Mouse (Mus musculus): ENCODE results near the gene Gm4881. TPM values are rescaled to one million over a fixed set of nuclear protein-coding genes. Genes with fewer than 3 reads are reported as not detected.
A peak's percentile ranks its signal among the peaks of the same experiment; 100 is the strongest.

The Gm4881 gene
- polyA plus RNA-seq, 1 experiment, result not detected

- peaks cover 7% of the 10 kb centered on the region; the same call in 1 of the 2 replicates for H3K36me3 ChIP-seq (ENCODE audit: control insufficient read depth, insufficient read depth, low read length)
- no peak overlapping the region for H3K27ac ChIP-seq (ENCODE audit: insufficient read depth, low read depth, low read length)
- peaks cover 50% of the 10 kb centered on the region for H3K27me3 ChIP-seq (ENCODE audit: control insufficient read depth, insufficient read depth, low read length)
- H3K4me3 ChIP-seq (ENCODE audit: low read depth, low read length), result no peak overlapping the region
- TF ChIP-seq CTCF (IDR thresholded peaks at IDR 0.05; ENCODE audit: extremely low read depth, insufficient read length, insufficient replicate concordance, low read depth, low read length), result no peak
- no peak for TF ChIP-seq POLR2A (IDR thresholded peaks at IDR 0.05; ENCODE audit: low read depth, low read length)
- no peaks in the 10 kb centered on the region for H3K4me1 ChIP-seq (ENCODE audit: control insufficient read depth, insufficient read depth, insufficient read length, low read length)
- 4% methylated on average over 15 of the region's 15 CpGs for WGBS
These were observed 12.6 kb downstream of the Gm4881 start for GRCm38 (mm10) chr7:24931651-24932050.

- peaks cover 18% of the 10 kb centered on the region for H3K36me3 ChIP-seq (ENCODE audit: control insufficient read depth, insufficient read depth, low read length)
- no peak overlapping the region for H3K4me3 ChIP-seq (ENCODE audit: low read depth, low read length)
- 35% methylated on average over 6 of the region's 6 CpGs for WGBS
- H3K27me3 ChIP-seq (ENCODE audit: control insufficient read depth, insufficient read depth, low read length), result peaks cover 47% of the 10 kb centered on the region
- no peaks in the 10 kb centered on the region for H3K4me1 ChIP-seq (ENCODE audit: control insufficient read depth, insufficient read depth, insufficient read length, low read length)
- H3K27ac ChIP-seq (ENCODE audit: insufficient read depth, low read depth, low read length), result no peak overlapping the region
- TF ChIP-seq CTCF (IDR thresholded peaks at IDR 0.05; ENCODE audit: extremely low read depth, insufficient read length, insufficient replicate concordance, low read depth, low read length) (no peak), POLR2A (IDR thresholded peaks at IDR 0.05; ENCODE audit: low read depth, low read length) (no peak)
These were observed 13.8 kb downstream of the Gm4881 start for GRCm38 (mm10) chr7:24930475-24930874.

GRCm38 (mm10) chr7:24919728-24920127 is 24.6 kb downstream of the Gm4881 start:
- Histone ChIP-seq H3K36me3 (ENCODE audit: control insufficient read depth, insufficient read depth, low read length) (peaks cover 81% of the 10 kb centered on the region), H3K27ac (ENCODE audit: insufficient read depth, low read depth, low read length) (no peak overlapping the region), H3K4me1 (ENCODE audit: control insufficient read depth, insufficient read depth, insufficient read length, low read length) (no peaks in the 10 kb centered on the region), H3K4me3 (ENCODE audit: low read depth, low read length) (no peak overlapping the region), H3K27me3 (ENCODE audit: control insufficient read depth, insufficient read depth, low read length) (no peaks in the 10 kb centered on the region)
- no peak for TF ChIP-seq CTCF (IDR thresholded peaks at IDR 0.05; ENCODE audit: extremely low read depth, insufficient read length, insufficient replicate concordance, low read depth, low read length)
- WGBS, result 77% methylated on average over 9 of the region's 9 CpGs

- no peaks in the 10 kb centered on the region for H3K27me3 ChIP-seq (ENCODE audit: control insufficient read depth, insufficient read depth, low read length)
- no peak overlapping the region for H3K27ac ChIP-seq (ENCODE audit: insufficient read depth, low read depth, low read length)
- H3K36me3 ChIP-seq (ENCODE audit: control insufficient read depth, insufficient read depth, low read length), result peaks cover 72% of the 10 kb centered on the region
- TF ChIP-seq CTCF (IDR thresholded peaks at IDR 0.05; ENCODE audit: extremely low read depth, insufficient read length, insufficient replicate concordance, low read depth, low read length) (no peak), POLR2A (IDR thresholded peaks at IDR 0.05; ENCODE audit: low read depth, low read length) (no peak)
- no peak overlapping the region for H3K4me3 ChIP-seq (ENCODE audit: low read depth, low read length)
- WGBS, result 88% methylated on average over 20 of the region's 20 CpGs
- no peaks in the 10 kb centered on the region for H3K4me1 ChIP-seq (ENCODE audit: control insufficient read depth, insufficient read depth, insufficient read length, low read length)
These were observed 25.5 kb downstream of the Gm4881 start for GRCm38 (mm10) chr7:24918763-24919323.

- no peak for TF ChIP-seq CTCF (IDR thresholded peaks at IDR 0.05; ENCODE audit: extremely low read depth, insufficient read length, insufficient replicate concordance, low read depth, low read length)
- no peak for TF ChIP-seq POLR2A (IDR thresholded peaks at IDR 0.05; ENCODE audit: low read depth, low read length)
- Histone ChIP-seq H3K36me3 (ENCODE audit: control insufficient read depth, insufficient read depth, low read length) (peaks cover 58% of the 10 kb centered on the region), H3K4me3 (ENCODE audit: low read depth, low read length) (no peak overlapping the region), H3K27ac (ENCODE audit: insufficient read depth, low read depth, low read length) (no peak overlapping the region), H3K4me1 (ENCODE audit: control insufficient read depth, insufficient read depth, insufficient read length, low read length) (no peaks in the 10 kb centered on the region), H3K27me3 (ENCODE audit: control insufficient read depth, insufficient read depth, low read length) (no peaks in the 10 kb centered on the region)
- whole genome bisulfite sequencing, result 93% methylated on average over 14 of the region's 14 CpGs
These were observed 31.8 kb downstream of the Gm4881 start for GRCm38 (mm10) chr7:24912480-24912879.

DNA sequence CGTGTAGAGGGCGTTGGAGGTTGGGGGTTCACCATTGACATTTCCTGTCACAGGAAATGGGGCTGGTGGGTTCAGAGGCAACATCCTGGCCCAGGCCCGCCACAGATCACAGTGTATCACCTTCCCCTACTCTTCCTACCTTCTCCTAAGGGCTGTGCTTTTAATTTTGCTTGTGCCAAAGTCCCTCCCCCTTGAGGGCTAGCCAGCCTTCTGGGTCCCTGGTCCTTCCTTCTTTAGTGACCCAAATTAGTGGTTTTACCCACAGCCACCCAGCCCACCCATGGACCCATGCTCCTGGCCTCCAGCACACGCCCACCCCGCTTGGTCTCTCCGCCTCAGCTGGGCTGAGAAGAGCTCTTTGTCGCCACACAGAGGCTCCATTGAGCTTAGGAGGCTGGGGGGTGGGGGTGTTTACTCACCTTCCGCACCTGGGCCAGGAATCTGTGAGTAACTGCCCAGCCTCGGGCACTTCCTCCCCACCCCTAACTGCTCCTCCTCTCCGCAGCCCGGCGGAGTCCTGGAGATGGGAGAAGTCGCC is 37.0 kb downstream of the Gm4881 start:
- WGBS, result 33% methylated on average over 13 of the region's 13 CpGs
- H3K36me3 ChIP-seq (ENCODE audit: control insufficient read depth, insufficient read depth, low read length), result peaks cover 31% of the 10 kb centered on the region
- TF ChIP-seq POLR2A (IDR thresholded peaks at IDR 0.05; ENCODE audit: low read depth, low read length), result no peak
- TF ChIP-seq CTCF (IDR thresholded peaks at IDR 0.05; ENCODE audit: extremely low read depth, insufficient read length, insufficient replicate concordance, low read depth, low read length), result no peak
- no peaks in the 10 kb centered on the region for H3K27me3 ChIP-seq (ENCODE audit: control insufficient read depth, insufficient read depth, low read length)
- H3K4me1 ChIP-seq (ENCODE audit: control insufficient read depth, insufficient read depth, insufficient read length, low read length), result peaks cover 5% of the 10 kb centered on the region
- peak overlapping the region; percentile 32 for H3K4me3 ChIP-seq (ENCODE audit: low read depth, low read length)
- peak overlapping the region; percentile 58 for H3K27ac ChIP-seq (ENCODE audit: insufficient read depth, low read depth, low read length)

GRCm38 (mm10) chr7:24906551-24906950 is 37.7 kb downstream of the Gm4881 start:
- Histone ChIP-seq H3K4me1 (ENCODE audit: control insufficient read depth, insufficient read depth, insufficient read length, low read length) (peaks cover 6% of the 10 kb centered on the region), H3K36me3 (ENCODE audit: control insufficient read depth, insufficient read depth, low read length) (peaks cover 25% of the 10 kb centered on the region), H3K27ac (ENCODE audit: insufficient read depth, low read depth, low read length) (peak overlapping the region; percentile 17), H3K4me3 (ENCODE audit: low read depth, low read length) (no peak overlapping the region), H3K27me3 (ENCODE audit: control insufficient read depth, insufficient read depth, low read length) (no peaks in the 10 kb centered on the region)
- TF ChIP-seq POLR2A (IDR thresholded peaks at IDR 0.05; ENCODE audit: low read depth, low read length), result no peak
- TF ChIP-seq CTCF (IDR thresholded peaks at IDR 0.05; ENCODE audit: extremely low read depth, insufficient read length, insufficient replicate concordance, low read depth, low read length), result no peak
- 29% methylated on average over 6 of the region's 6 CpGs for WGBS

Measured in small intestine, adult 2 months (tissue).